Comparison of ENCODE assay signal across 24 mouse cellular contexts in genomic region chr12:92873602-92874001, GRCm38 (mm10).
"Had no signal": no experiment of that assay in that cellular context is flagged by ENCODE, and none has a peak within 500 bp of the region (broad histone marks: within the 10 kb centered on the region; RNA-seq: fewer than 3 reads in every experiment).

No protein-coding gene starts in this region.

- H3K27ac ChIP-seq: heart, embryonic 10.5 days; hindbrain, embryonic 13.5 days; hindbrain, embryonic 15.5 days; hindbrain, postnatal 0 days; intestine, embryonic 15.5 days; layer of hippocampus, adult 2 months; limb, embryonic 13.5 days; limb, embryonic 15.5 days; liver, embryonic 12.5 days; liver, embryonic 14.5 days had no signal

- ATAC-seq: hindbrain, postnatal 0 days; intestine, embryonic 15.5 days; intestine, postnatal 0 days; liver, embryonic 12.5 days had no signal

- DNase-seq: gastrocnemius, postnatal 14 days; gastrocnemius, postnatal 36 days; heart, adult 18-20 months; heart, postnatal 10 days; heart, postnatal 36 days; kidney, adult 18-20 months; kidney, adult 8-10 months; kidney, postnatal 10 days; kidney, postnatal 25 days; kidney, postnatal 4 days; layer of hippocampus, postnatal 36 days; left cerebral cortex, postnatal 4 days had no signal

- H3K4me2 ChIP-seq: heart, embryonic 12.5 days; hindbrain, embryonic 13.5 days; hindbrain, embryonic 15.5 days; intestine, embryonic 15.5 days; limb, embryonic 13.5 days; limb, embryonic 15.5 days; liver, embryonic 12.5 days had no signal

- H3K4me3 ChIP-seq: heart, embryonic 10.5 days; heart, embryonic 12.5 days; hindbrain, embryonic 13.5 days; hindbrain, embryonic 15.5 days; intestine, embryonic 15.5 days; layer of hippocampus, adult 2 months; limb, embryonic 13.5 days; limb, embryonic 15.5 days; liver, embryonic 12.5 days had no signal

- H3K9ac ChIP-seq: heart, embryonic 12.5 days; hindbrain, embryonic 13.5 days; hindbrain, embryonic 15.5 days; intestine, embryonic 15.5 days; limb, embryonic 13.5 days; limb, embryonic 15.5 days; liver, embryonic 12.5 days; liver, embryonic 14.5 days had no signal

- H3K27me3 ChIP-seq: heart, embryonic 12.5 days; hindbrain, embryonic 13.5 days; hindbrain, embryonic 15.5 days; intestine, embryonic 15.5 days; limb, embryonic 13.5 days; limb, embryonic 15.5 days; liver, embryonic 12.5 days had no signal

- H3K36me3 ChIP-seq: heart, embryonic 10.5 days; heart, embryonic 12.5 days; hindbrain, embryonic 13.5 days; hindbrain, embryonic 15.5 days; intestine, embryonic 15.5 days; limb, embryonic 13.5 days; limb, embryonic 15.5 days; liver, embryonic 12.5 days had no signal

- H3K9me3 ChIP-seq: heart, embryonic 10.5 days; heart, embryonic 12.5 days; hindbrain, embryonic 13.5 days; hindbrain, embryonic 15.5 days; intestine, embryonic 15.5 days; limb, embryonic 13.5 days; limb, embryonic 15.5 days; liver, embryonic 12.5 days had no signal

- H3K4me1 ChIP-seq: heart, embryonic 10.5 days; heart, embryonic 12.5 days; hindbrain, embryonic 13.5 days; hindbrain, embryonic 15.5 days; intestine, embryonic 15.5 days; limb, embryonic 13.5 days; limb, embryonic 15.5 days; liver, embryonic 12.5 days had no signal
